Mouse (Mus musculus): ENCODE results near the gene Itsn2. TPM values are rescaled to one million over a fixed set of nuclear protein-coding genes. Genes with fewer than 3 reads are reported as not detected.
"Not testable (repeated sequence)": the region's sequence is repeated elsewhere in the genome, so short reads cannot be mapped to it uniquely, and the experiment has no call there.

Gene Itsn2
- polyA plus RNA-seq, 1 experiment from 2014 or later = 38.5 TPM

DNA sequence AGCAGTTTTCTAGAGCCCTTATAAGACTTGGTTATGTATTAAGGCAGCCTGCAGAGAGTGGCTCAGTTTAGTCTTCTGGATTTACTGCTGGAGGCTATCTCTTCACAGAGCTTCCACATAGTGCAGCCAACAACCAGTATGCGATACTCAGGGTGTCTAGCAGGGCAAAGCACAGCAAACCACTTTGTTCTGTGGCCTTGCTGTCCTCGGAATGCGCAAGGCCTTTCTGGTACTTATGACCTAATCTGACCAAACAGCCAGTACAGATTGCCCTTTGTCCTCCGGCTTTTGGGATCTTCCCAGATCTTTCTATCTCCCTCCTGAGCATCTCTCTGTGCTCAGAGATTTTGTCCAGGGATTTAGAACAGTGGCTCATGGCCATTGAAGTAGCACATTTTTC is 93.0 kb downstream of the Itsn2 start:
- H3K36me3 ChIP-seq = peaks cover 20% of the 10 kb centered on the region
- H3K9ac ChIP-seq = no peak overlapping the region
- H3K4me1 ChIP-seq (replicated peaks) = peaks cover 8% of the 10 kb centered on the region
- no peak for ATAC-seq (ENCODE audit: insufficient number of reproducible peaks, low FRiP score)
- no peak overlapping the region for H3K4me3 ChIP-seq
- no peaks in the 10 kb centered on the region for H3K27me3 ChIP-seq (replicated peaks)
- 68% methylated on average over 4 of the region's 4 CpGs for WGBS
- no peak overlapping the region for H3K4me2 ChIP-seq
- H3K9me3 ChIP-seq (replicated peaks) = no peaks in the 10 kb centered on the region
- H3K27ac ChIP-seq (ENCODE audit: poor library complexity, severe bottlenecking) = no peak overlapping the region

DNA sequence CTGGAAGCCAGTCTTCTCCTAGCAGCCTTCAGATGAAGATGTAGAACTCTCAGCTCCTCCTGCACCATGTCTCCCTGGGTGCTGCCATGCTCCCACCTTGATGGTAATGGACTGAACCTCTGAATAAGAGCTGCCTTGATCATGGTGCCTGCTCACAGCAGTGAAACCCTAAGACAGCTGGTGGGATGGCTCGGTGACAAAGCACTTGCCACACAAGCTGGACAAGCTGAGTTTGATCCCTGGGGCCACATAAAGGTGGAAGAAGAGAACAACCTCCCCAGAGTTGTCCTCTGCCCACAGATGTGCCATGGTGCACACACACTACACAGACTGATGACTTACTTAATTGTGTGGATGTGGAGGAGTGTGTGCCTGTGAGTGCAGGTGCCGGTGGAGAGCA is 95.9 kb downstream of the Itsn2 start:
- H3K9ac ChIP-seq = no peak overlapping the region
- no peaks in the 10 kb centered on the region for H3K27me3 ChIP-seq (replicated peaks)
- H3K4me2 ChIP-seq = no peak overlapping the region
- H3K9me3 ChIP-seq (replicated peaks) = no peaks in the 10 kb centered on the region
- no peak overlapping the region for H3K27ac ChIP-seq (ENCODE audit: poor library complexity, severe bottlenecking)
- WGBS = 88% methylated on average over 2 of the region's 2 CpGs
- ATAC-seq (ENCODE audit: insufficient number of reproducible peaks, low FRiP score) = no peak
- H3K4me3 ChIP-seq = no peak overlapping the region
- peaks cover 11% of the 10 kb centered on the region for H3K4me1 ChIP-seq (replicated peaks)
- H3K36me3 ChIP-seq = peaks cover 21% of the 10 kb centered on the region

GRCm38 (mm10) chr12:4689341-4689740 is 96.9 kb downstream of the Itsn2 start:
- peaks cover 8% of the 10 kb centered on the region for H3K4me1 ChIP-seq (replicated peaks)
- H3K9ac ChIP-seq = no peak overlapping the region
- peaks cover 15% of the 10 kb centered on the region for H3K36me3 ChIP-seq
- H3K4me3 ChIP-seq = no peak overlapping the region
- H3K27me3 ChIP-seq (replicated peaks) = no peaks in the 10 kb centered on the region
- H3K27ac ChIP-seq (ENCODE audit: poor library complexity, severe bottlenecking) = no peak overlapping the region
- no peak for ATAC-seq (ENCODE audit: insufficient number of reproducible peaks, low FRiP score)
- WGBS = 93% methylated on average over 14 of the region's 14 CpGs
- H3K4me2 ChIP-seq = no peak overlapping the region
- H3K9me3 ChIP-seq (replicated peaks) = no peaks in the 10 kb centered on the region

DNA sequence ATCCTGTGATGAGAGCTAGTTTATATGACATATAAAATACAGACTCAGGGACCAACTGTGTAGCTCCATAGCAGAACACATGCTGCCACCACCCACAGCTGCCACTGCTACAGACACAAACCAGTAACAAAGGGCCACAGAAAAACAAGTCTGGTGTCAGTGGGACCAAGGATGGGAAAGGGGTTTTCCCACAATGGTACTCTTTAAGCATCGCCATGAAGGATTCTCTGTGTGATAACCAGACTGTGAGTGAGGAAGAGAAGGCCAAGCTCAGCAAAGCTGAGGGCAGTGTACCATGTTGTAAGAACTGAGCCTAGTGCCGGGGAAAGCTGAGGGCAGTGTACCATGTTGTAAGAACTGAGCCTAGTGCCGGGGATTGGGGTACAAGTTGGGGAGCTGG is 98.8 kb downstream of the Itsn2 start:
- no peak overlapping the region for H3K4me2 ChIP-seq
- ATAC-seq (ENCODE audit: insufficient number of reproducible peaks, low FRiP score) = no peak
- H3K27me3 ChIP-seq (replicated peaks) = no peaks in the 10 kb centered on the region
- H3K36me3 ChIP-seq = peaks cover 15% of the 10 kb centered on the region
- H3K9ac ChIP-seq = no peak overlapping the region
- H3K27ac ChIP-seq (ENCODE audit: poor library complexity, severe bottlenecking) = no peak overlapping the region
- H3K9me3 ChIP-seq (replicated peaks) = no peaks in the 10 kb centered on the region
- H3K4me3 ChIP-seq = no peak overlapping the region
- peaks cover 8% of the 10 kb centered on the region for H3K4me1 ChIP-seq (replicated peaks)
- 91% methylated on average over 3 of the region's 3 CpGs for WGBS

- H3K27ac ChIP-seq (ENCODE audit: poor library complexity, severe bottlenecking) = no peak overlapping the region
- 97% methylated on average over 1 of the region's 1 CpGs for WGBS
- ATAC-seq (ENCODE audit: insufficient number of reproducible peaks, low FRiP score) = no peak
- H3K9me3 ChIP-seq (replicated peaks) = no peaks in the 10 kb centered on the region
- peaks cover 24% of the 10 kb centered on the region for H3K36me3 ChIP-seq
- H3K9ac ChIP-seq = no peak overlapping the region
- no peak overlapping the region for H3K4me3 ChIP-seq
- H3K27me3 ChIP-seq (replicated peaks) = no peaks in the 10 kb centered on the region
- no peak overlapping the region for H3K4me2 ChIP-seq
- H3K4me1 ChIP-seq (replicated peaks) = peaks cover 8% of the 10 kb centered on the region
Measured at GRCm38 (mm10) chr12:4694534-4694933, 102.1 kb downstream of the Itsn2 start.

GRCm38 (mm10) chr12:4705626-4706025 is 113.2 kb downstream of the Itsn2 start:
- not testable (repeated sequence) for H3K4me2 ChIP-seq; ATAC-seq (ENCODE audit: insufficient number of reproducible peaks, low FRiP score); H3K9ac ChIP-seq; H3K27ac ChIP-seq (ENCODE audit: poor library complexity, severe bottlenecking); H3K4me1 ChIP-seq (replicated peaks); H3K4me3 ChIP-seq; H3K9me3 ChIP-seq (replicated peaks); H3K27me3 ChIP-seq (replicated peaks)
- 35% methylated on average over 6 of the region's 6 CpGs for WGBS
- H3K36me3 ChIP-seq = peaks cover 66% of the 10 kb centered on the region

- no peaks in the 10 kb centered on the region for H3K9me3 ChIP-seq (replicated peaks)
- H3K9ac ChIP-seq = no peak overlapping the region
- H3K36me3 ChIP-seq = peaks cover 62% of the 10 kb centered on the region
- H3K27ac ChIP-seq (ENCODE audit: poor library complexity, severe bottlenecking) = no peak overlapping the region
- 85% methylated on average over 5 of the region's 5 CpGs for whole genome bisulfite sequencing
- no peak for ATAC-seq (ENCODE audit: insufficient number of reproducible peaks, low FRiP score)
- H3K27me3 ChIP-seq (replicated peaks) = no peaks in the 10 kb centered on the region
- no peak overlapping the region for H3K4me3 ChIP-seq
- H3K4me2 ChIP-seq = no peak overlapping the region
- 0 out of 2 replicates have a peak, but pooled peaks cover 8% of the 10 kb centered on the region for H3K4me1 ChIP-seq (replicated peaks)
Measured at GRCm38 (mm10) chr12:4706175-4706574, 113.7 kb downstream of the Itsn2 start.

- H3K4me3 ChIP-seq = no peak overlapping the region
- no peak for ATAC-seq (ENCODE audit: insufficient number of reproducible peaks, low FRiP score)
- H3K9me3 ChIP-seq (replicated peaks) = no peaks in the 10 kb centered on the region
- 0 out of 2 replicates have a peak, but pooled peaks cover 8% of the 10 kb centered on the region for H3K4me1 ChIP-seq (replicated peaks)
- H3K36me3 ChIP-seq = peaks cover 57% of the 10 kb centered on the region
- 77% methylated on average over 10 of the region's 10 CpGs for WGBS
- H3K27me3 ChIP-seq (replicated peaks) = no peaks in the 10 kb centered on the region
- no peak overlapping the region for H3K4me2 ChIP-seq
- H3K27ac ChIP-seq (ENCODE audit: poor library complexity, severe bottlenecking) = no peak overlapping the region
- no peak overlapping the region for H3K9ac ChIP-seq
Measured at GRCm38 (mm10) chr12:4706901-4707300, 114.5 kb downstream of the Itsn2 start.

DNA sequence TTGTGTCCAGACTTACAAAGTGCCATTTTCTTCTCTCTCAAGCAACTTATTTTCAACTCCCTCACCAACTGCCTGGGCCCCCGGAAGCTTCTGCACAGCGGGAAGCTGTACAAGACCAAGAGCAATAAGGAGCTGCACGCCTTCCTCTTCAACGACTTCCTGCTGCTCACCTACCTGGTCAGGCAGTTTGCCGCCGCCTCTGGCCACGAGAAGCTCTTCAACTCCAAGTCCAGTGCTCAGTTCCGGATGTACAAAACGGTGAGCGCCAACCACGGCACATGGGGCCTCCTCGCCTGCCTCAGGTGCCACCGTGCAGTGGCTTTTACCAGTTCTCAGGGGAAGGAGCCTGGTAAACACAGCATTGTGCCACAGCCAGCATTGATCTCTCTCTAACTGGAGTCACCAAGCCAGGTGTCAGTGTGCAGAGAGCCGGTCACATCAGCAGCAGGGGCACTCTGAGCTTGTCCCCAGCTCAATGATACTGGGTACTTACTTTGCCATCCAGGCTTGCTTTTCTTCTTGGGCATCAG is 115.1 kb downstream of the Itsn2 start:
- Histone ChIP-seq H3K4me3 (no peak overlapping the region), H3K4me1 (replicated peaks) (0 out of 2 replicates have a peak, but pooled peaks cover 8% of the 10 kb centered on the region), H3K36me3 (peaks cover 57% of the 10 kb centered on the region), H3K27me3 (replicated peaks) (no peaks in the 10 kb centered on the region), H3K27ac (ENCODE audit: poor library complexity, severe bottlenecking) (no peak overlapping the region), H3K9ac (no peak overlapping the region), H3K4me2 (no peak overlapping the region), H3K9me3 (replicated peaks) (no peaks in the 10 kb centered on the region)
- ATAC-seq (ENCODE audit: insufficient number of reproducible peaks, low FRiP score) = no peak
- 89% methylated on average over 14 of the region's 14 CpGs for WGBS

GRCm38 (mm10) chr12:4708296-4708695 is 115.9 kb downstream of the Itsn2 start:
- no peaks in the 10 kb centered on the region for H3K9me3 ChIP-seq (replicated peaks)
- H3K36me3 ChIP-seq = peaks cover 62% of the 10 kb centered on the region
- no peak for ATAC-seq (ENCODE audit: insufficient number of reproducible peaks, low FRiP score)

GRCm38 (mm10) chr12:4708881-4709604 is 116.6 kb downstream of the Itsn2 start:
- ATAC-seq (ENCODE audit: insufficient number of reproducible peaks, low FRiP score) = no peak; the same call in 1 of the 2 replicates
- no peak overlapping the region for H3K27ac ChIP-seq (ENCODE audit: poor library complexity, severe bottlenecking)
- peaks cover 65% of the 10 kb centered on the region for H3K36me3 ChIP-seq
- no peak overlapping the region for H3K9ac ChIP-seq
- 67% methylated on average over 8 of the region's 8 CpGs for WGBS
- no peak overlapping the region for H3K4me2 ChIP-seq
- H3K27me3 ChIP-seq (replicated peaks) = no peaks in the 10 kb centered on the region
- no peak overlapping the region for H3K4me3 ChIP-seq
- peaks cover 10% of the 10 kb centered on the region; the same call in 1 of the 2 replicates for H3K4me1 ChIP-seq (replicated peaks)
- H3K9me3 ChIP-seq (replicated peaks) = no peaks in the 10 kb centered on the region

More at GRCm38 (mm10) chr12:4708296-4708695, 115.9 kb downstream of the Itsn2 start:
- Histone ChIP-seq H3K4me1 (replicated peaks) (0 out of 2 replicates have a peak, but pooled peaks cover 8% of the 10 kb centered on the region), H3K27me3 (replicated peaks) (no peaks in the 10 kb centered on the region), H3K9ac (no peak overlapping the region), H3K4me2 (no peak overlapping the region), H3K27ac (ENCODE audit: poor library complexity, severe bottlenecking) (no peak overlapping the region), H3K4me3 (no peak overlapping the region)
- WGBS = 76% methylated on average over 4 of the region's 4 CpGs

All from heart, embryonic 12.5 days (tissue).